Mouse (Mus musculus): ENCODE measurements around the gene E2f8.

The E2f8 gene

GRCm38 (mm10) chr7:48860948-48861347 lies 20.4 kb downstream of the E2f8 start:
- no peak for ATAC-seq (ENCODE audit: insufficient number of reproducible peaks, low FRiP score, low TSS enrichment)

- no peak for ATAC-seq (ENCODE audit: insufficient number of reproducible peaks, low FRiP score, low TSS enrichment)
Measured at GRCm38 (mm10) chr7:48859362-48859761, 22.0 kb downstream of the E2f8 start.

- ATAC-seq (ENCODE audit: insufficient number of reproducible peaks, low FRiP score, low TSS enrichment): no peak
Measured at GRCm38 (mm10) chr7:48858257-48858656, 23.1 kb downstream of the E2f8 start.

GRCm38 (mm10) chr7:48855461-48855860 lies 25.9 kb downstream of the E2f8 start:
- no peak for ATAC-seq (ENCODE audit: insufficient number of reproducible peaks, low FRiP score, low TSS enrichment)

GRCm38 (mm10) chr7:48853496-48853895 lies 27.9 kb downstream of the E2f8 start:
- no peak for ATAC-seq (ENCODE audit: insufficient number of reproducible peaks, low FRiP score, low TSS enrichment)

- no peak for ATAC-seq (ENCODE audit: insufficient number of reproducible peaks, low FRiP score, low TSS enrichment)
Measured at GRCm38 (mm10) chr7:48851529-48852104, 29.8 kb downstream of the E2f8 start.

- no peak for ATAC-seq (ENCODE audit: insufficient number of reproducible peaks, low FRiP score, low TSS enrichment)
Measured at GRCm38 (mm10) chr7:48847820-48848650, 33.4 kb downstream of the E2f8 start, which contains the start of gene Csrp3. Csrp3 (minus strand) TSS chr7:48848033.

- ATAC-seq (ENCODE audit: insufficient number of reproducible peaks, low FRiP score, low TSS enrichment): no peak
Measured at GRCm38 (mm10) chr7:48846755-48847154, 34.6 kb downstream of the E2f8 start.

- no peak for ATAC-seq (ENCODE audit: insufficient number of reproducible peaks, low FRiP score, low TSS enrichment)
Measured at GRCm38 (mm10) chr7:48845213-48845973, 36.0 kb downstream of the E2f8 start.

- ATAC-seq (ENCODE audit: insufficient number of reproducible peaks, low FRiP score, low TSS enrichment): no peak
Measured at GRCm38 (mm10) chr7:48843541-48843940, 37.9 kb downstream of the E2f8 start.

GRCm38 (mm10) chr7:48842353-48842752 lies 39.0 kb downstream of the E2f8 start:
- no peak for ATAC-seq (ENCODE audit: insufficient number of reproducible peaks, low FRiP score, low TSS enrichment)

GRCm38 (mm10) chr7:48841538-48841937 lies 39.9 kb downstream of the E2f8 start:
- ATAC-seq (ENCODE audit: insufficient number of reproducible peaks, low FRiP score, low TSS enrichment): no peak

- ATAC-seq (ENCODE audit: insufficient number of reproducible peaks, low FRiP score, low TSS enrichment): no peak
Measured at GRCm38 (mm10) chr7:48840545-48840944, 40.9 kb downstream of the E2f8 start.

- ATAC-seq (ENCODE audit: insufficient number of reproducible peaks, low FRiP score, low TSS enrichment): no peak
Measured at GRCm38 (mm10) chr7:48838434-48838833, 43.0 kb downstream of the E2f8 start.

- no peak for ATAC-seq (ENCODE audit: insufficient number of reproducible peaks, low FRiP score, low TSS enrichment)
Measured at GRCm38 (mm10) chr7:48836949-48837348, 44.4 kb downstream of the E2f8 start.

- ATAC-seq (ENCODE audit: insufficient number of reproducible peaks, low FRiP score, low TSS enrichment): no peak
Measured at GRCm38 (mm10) chr7:48834989-48835626, 46.3 kb downstream of the E2f8 start.

- ATAC-seq (ENCODE audit: insufficient number of reproducible peaks, low FRiP score, low TSS enrichment): no peak
Measured at GRCm38 (mm10) chr7:48834371-48834970, 46.9 kb downstream of the E2f8 start.

- no peak for ATAC-seq (ENCODE audit: insufficient number of reproducible peaks, low FRiP score, low TSS enrichment)
Measured at GRCm38 (mm10) chr7:48832735-48833134, 48.7 kb downstream of the E2f8 start.

GRCm38 (mm10) chr7:48830395-48830794 lies 51.0 kb downstream of the E2f8 start:
- ATAC-seq (ENCODE audit: insufficient number of reproducible peaks, low FRiP score, low TSS enrichment): no peak

GRCm38 (mm10) chr7:48829177-48829910 lies 52.1 kb downstream of the E2f8 start:
- no peak for ATAC-seq (ENCODE audit: insufficient number of reproducible peaks, low FRiP score, low TSS enrichment)
